Mouse (Mus musculus) megakaryocyte-erythroid progenitor cell, adult 5-6 weeks (primary cell): ENCODE results near the gene Atp5h. TPM values are rescaled to one million over a fixed set of nuclear protein-coding genes. Genes with fewer than 3 reads are reported as not detected.

Experiments
- ATAC-seq: replicated peaks from 2 replicates; pipeline ENCODE4 v1.8.0; 2016; ENCODE audit warnings: mild to moderate bottlenecking, inconsistent platforms; ENCODE audit not compliant: severe bottlenecking, poor library complexity, low FRiP score, low TSS enrichment
- total RNA-seq, 2 experiments: library from RNA; stranded (forward) in 1 of 2; stranded (reverse) in 1 of 2; fragments of 200-1000, 215-1000 nt in 1 of 2; fragments of >200 nt in 1 of 2; fragmentation: Nextera tagmentation in 1 of 2; gene quantifications; 2 replicates each; pipeline ENCODE4 v1.2.3; 2014 to 2017

Atp5h gene
- total RNA-seq, 2 experiments from 2014 or later = 793 to 864 TPM

GRCm38 (mm10) chr11:115439906-115440595 is 20.3 kb upstream of the Atp5h start, which contains the start of gene Trim80:
Trim80 (plus strand) TSS chr11:115440545.
- no peak for ATAC-seq

GRCm38 (mm10) chr11:115439326-115439725 is 19.6 kb upstream of the Atp5h start:
- ATAC-seq = no peak

GRCm38 (mm10) chr11:115437571-115438122 is 17.9 kb upstream of the Atp5h start:
- ATAC-seq = no peak

DNA sequence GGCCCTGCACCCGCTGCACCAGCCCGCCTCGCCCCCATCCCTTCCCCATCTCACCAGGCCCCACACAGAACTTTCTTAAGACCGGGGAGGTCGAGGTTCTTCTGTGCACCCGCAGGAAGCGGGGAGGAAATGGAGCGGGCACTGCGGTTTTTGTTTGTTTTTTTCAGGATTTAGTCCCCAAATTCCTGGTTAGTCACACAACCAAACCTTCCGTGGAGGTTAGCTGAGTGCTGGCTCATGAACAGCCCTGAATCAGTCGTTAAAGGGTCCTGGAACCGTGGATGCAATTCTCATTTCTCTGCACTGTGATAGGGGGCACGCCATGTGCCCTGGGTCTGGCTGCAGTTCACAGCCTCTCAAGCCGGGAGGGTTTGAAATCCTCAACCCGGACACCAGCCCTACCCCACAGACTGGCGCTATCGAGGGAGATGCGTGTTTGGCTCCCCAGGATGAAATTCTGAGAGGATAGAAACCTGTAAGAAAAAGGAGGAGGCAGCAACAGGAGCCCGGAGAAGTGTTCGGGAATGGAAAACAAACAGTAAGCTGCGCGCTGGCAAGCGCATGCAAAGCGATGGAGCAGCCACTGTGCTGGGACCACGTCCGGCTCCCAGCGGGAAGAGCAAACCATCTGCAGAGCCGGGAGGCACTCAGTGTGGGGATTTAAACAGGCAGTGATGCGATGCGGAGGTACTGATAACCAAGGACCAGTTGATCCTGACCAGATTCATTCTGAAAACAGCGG is 16.0 kb upstream of the Atp5h start:
- ATAC-seq = no peak

DNA sequence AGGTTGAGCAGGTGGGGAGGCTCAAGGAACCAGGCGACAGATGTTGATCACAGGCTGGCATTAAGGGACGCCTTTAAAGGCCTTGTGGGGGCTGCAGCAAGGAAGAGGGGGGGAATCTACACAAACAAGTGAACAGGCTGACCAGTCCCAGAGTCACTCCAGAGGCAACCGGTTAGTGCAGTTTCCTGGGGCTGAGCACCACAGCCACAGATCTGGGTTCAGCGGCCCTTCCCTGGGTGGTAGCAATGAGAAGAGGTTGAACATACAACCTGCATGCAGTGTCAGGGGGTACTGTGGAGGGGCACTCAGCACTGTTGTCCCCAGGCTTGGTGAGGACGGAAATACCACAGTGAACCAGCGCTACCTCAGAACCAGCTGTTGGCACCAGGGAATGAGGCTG is 13.6 kb upstream of the Atp5h start:
- ATAC-seq = no peak

DNA sequence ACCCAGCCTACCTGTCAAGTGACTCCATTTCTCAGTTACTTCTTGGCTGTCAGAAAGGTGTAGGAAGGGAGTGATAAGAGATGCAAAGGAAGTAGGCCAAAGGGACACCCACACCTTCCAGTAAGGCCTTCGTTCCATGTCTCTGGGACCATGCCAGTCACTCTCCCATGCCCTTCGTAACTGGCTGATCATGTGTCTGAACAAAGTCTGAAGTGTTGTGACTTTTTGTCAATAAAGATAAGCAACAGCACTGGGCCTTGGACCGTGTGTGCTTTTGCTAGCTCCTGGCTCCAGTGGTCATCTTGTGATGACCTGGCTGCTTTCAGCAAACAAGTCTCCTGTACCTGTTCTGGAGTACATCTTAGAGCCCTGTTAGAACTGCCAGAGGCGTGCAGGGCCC is 13.1 kb upstream of the Atp5h start:
- no peak for ATAC-seq

DNA sequence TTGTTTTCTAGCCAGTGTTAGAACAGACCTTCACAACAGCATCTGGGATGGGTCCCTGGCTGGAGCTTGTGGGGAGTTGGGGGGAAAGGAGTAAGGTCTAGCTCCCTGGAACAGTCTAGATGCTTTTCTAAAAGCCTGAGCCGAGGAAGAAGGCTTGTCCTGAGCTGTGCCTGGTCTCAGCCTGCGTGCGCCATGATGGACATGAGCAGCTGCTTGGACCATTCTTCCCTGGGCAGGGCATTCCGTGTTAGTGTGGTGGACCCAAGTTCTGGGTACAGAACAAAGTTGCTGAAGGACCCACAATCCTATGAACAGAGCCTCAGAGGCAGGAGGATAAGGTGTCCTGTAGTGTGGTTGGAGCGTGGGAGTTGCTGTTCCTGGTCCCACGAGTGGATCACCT is 10.8 kb upstream of the Atp5h start:
- ATAC-seq = no peak

GRCm38 (mm10) chr11:115429307-115429706 is 9.5 kb upstream of the Atp5h start:
- ATAC-seq = no peak

GRCm38 (mm10) chr11:115427482-115428331 is 7.9 kb upstream of the Atp5h start:
- peak; percentile 93 for ATAC-seq

GRCm38 (mm10) chr11:115425671-115426070 is 5.9 kb upstream of the Atp5h start:
- ATAC-seq = no peak

DNA sequence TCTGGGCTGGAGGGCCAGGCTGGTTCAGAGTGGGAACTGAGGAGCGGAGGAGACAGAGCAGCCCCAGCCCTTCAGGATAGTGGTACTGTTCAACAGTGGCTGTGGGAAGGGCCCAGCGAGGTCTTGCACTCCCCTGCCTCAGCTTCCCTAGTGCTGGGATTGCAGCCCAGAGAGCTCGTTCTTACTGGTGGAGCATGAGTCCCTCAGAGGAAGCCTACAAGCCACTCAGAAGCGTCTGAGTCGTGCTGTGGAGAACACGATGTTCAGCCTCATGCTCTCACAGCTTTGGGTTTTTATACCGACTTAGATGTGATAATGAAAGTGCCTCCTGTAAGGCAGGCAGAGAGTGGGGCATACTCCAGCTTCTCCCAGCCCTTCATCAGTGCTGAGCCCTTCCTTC is 4.9 kb upstream of the Atp5h start:
- ATAC-seq = no peak

DNA sequence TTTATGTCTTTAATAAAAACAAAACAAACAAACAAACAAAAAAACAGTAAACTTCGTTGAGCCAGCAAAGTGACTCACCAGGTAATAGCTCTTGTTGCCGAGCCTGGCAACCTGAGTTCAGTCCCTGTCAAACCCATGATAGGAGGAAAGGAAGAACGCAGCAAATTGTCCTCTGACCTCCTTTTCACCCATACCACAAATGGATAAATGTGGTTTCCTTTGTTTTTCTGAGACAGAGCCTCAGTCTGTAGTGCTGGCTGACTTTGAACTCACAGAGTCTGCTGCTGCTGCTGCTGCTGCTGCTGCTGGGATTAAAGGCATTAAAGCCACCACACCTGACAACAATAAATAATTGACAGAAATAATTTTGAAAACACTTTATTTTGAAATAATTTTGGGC is 3.3 kb upstream of the Atp5h start:
- no peak for ATAC-seq

DNA sequence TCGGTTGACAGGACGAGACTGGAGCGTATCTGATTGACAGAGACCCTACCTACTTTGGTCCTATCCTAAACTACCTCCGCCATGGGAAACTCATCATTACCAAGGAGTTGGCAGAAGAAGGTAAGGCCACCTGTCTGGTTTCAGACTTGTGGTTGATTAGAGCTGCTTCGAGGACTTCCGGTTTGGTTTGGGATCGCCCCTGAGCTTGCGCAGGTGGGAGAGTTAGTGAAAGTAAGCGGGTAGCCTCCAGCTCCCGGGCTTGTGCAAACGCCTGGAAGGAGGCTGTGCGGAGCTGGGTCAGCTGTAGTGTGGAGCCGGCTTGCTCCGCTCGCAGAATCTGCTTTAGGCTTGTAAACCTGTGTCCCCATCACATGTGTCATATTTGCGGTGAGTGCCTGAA is 2.2 kb upstream of the Atp5h start:
- no peak for ATAC-seq

DNA sequence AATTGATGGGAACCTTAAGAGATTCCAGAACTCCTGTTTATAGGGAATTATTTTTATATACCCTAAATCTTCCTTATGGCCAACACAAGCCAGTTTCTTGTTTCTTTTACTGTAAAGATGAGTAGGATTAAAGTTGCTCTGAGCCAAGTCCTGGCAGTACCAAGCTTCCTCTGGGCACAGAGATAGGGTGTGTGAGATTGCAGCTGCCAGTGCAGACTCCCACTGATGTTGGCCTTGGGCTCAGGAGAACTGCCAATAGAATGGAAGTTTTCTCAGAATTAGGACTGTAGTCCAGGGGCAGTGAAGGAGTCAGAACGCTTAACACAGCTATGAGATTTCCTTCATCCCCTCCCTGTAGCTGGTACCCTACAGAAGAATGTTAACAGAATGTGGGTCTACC is 1.6 kb upstream of the Atp5h start:
- ATAC-seq = no peak

GRCm38 (mm10) chr11:115420336-115421190 is 801 bp upstream of the Atp5h start:
- ATAC-seq = no peak; the same call in 1 of the 2 replicates

DNA sequence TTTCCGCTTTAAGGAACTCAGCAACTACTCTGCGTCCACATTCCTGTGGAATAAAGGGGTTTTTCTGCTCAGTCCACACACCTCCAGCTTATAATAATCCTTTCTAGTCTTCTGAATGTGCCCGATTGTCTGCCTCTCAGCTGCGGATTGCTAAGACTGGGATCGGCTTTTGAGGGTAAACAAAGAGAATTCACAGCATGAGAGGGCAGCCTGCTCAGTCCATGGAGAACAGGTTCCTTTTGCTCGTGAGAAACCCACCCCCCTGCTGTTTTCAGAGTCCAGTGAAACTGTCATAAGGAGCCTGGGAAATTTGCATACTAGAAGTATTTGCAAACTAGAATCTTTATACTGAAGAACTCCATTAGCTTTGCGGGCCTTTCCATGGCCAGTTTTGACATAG is 10.2 kb downstream of the Atp5h start:
- no peak for ATAC-seq

- no peak for ATAC-seq
Measured at GRCm38 (mm10) chr11:115408266-115408920, 11.4 kb downstream of the Atp5h start.

DNA sequence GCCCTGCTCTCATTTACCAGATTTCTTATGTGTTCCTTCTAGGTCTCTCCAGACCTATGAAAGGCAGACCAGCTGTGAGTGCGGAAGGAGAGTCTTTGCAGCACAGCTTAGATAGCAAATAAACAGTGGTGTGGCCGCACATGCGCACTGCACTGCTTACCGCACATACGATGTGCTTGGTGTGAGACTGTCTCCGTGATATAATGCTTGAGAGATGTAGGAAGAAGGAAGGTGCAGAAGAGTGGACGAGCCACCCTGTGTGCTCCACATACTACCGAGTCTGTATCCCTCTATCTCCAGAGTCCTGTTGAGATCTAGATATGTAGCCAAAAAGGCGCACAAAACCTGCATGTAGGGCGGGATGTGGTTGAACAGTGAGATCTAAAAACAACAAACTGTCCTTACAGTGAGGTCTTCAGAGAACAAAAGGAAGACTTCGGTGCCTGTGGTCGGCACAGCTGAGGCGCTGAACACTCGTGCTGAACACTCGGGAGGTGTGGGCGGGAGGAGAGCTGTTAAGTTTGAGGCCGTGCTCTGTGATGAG is 12.8 kb downstream of the Atp5h start:
- ATAC-seq = no peak
